Mouse (Mus musculus) myocyte (in vitro differentiated cells): Measurements from ENCODE around the gene Aldh3a1.

ENCODE experiments used
- POLR2A ChIP-seq: IDR thresholded peaks from one replicate; pipeline ENCODE4 v1.6.1; 2011; ENCODE audit warnings: low read depth, mild to moderate bottlenecking, control low read depth, moderate library complexity; ENCODE audit not compliant: insufficient read length
- POLR2AphosphoS2 ChIP-seq: IDR thresholded peaks from one replicate; pipeline ENCODE4 v1.6.1; 2011; ENCODE audit warnings: low read depth, control low read depth; ENCODE audit not compliant: insufficient read length
- USF1 ChIP-seq: IDR thresholded peaks from one replicate; pipeline ENCODE4 v1.6.1; 2011; ENCODE audit warnings: low read depth, mild to moderate bottlenecking, control low read depth, moderate library complexity

- no peak for TF ChIP-seq USF1
- no peak for TF ChIP-seq POLR2A
- no peak for TF ChIP-seq POLR2AphosphoS2
These were observed 17.6 kb downstream of the Aldh3a1 start for GRCm38 (mm10) chr11:61224907-61225306.
